Mouse (Mus musculus) natural killer cell, adult 2 months (primary cell): ENCODE results near the gene Rps21.
"Not testable (repeated sequence)": the region's sequence is repeated elsewhere in the genome, so short reads cannot be mapped to it uniquely, and the experiment has no call there.

Experiments
- DNase-seq, 2 experiments: peaks; one replicate each; pipeline ENCODE4 v3.0.0; 2022; ENCODE audit warnings: low spot score in 2 of 2

The Rps21 gene

GRCm38 (mm10) chr2:180259826-180260609 lies 2.8 kb downstream of the Rps21 start:
- not testable (repeated sequence) for DNase-seq

- DNase-seq = no peak
These were observed 3.7 kb downstream of the Rps21 start for GRCm38 (mm10) chr2:180260610-180261480.

DNA sequence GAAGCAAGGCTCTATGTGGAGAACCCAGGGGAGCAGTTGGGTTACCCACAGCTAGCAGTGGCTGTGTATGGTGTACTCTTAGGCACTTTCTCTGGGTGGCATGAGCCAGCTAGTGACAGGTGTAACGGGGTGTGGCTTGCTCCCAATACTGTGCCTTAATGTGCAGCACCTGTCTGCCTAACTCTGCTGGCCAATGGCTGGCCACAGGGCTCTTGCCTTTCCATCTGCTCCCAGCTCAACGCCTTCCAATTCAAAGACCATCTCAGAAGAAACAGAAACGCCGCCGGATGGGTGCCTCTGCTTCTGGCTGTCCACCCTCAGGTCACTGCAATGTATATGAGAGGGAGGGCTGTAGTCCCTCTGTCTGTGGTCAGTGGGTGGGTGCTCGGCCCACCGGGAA lies 4.7 kb downstream of the Rps21 start:
- no peak for DNase-seq

DNA sequence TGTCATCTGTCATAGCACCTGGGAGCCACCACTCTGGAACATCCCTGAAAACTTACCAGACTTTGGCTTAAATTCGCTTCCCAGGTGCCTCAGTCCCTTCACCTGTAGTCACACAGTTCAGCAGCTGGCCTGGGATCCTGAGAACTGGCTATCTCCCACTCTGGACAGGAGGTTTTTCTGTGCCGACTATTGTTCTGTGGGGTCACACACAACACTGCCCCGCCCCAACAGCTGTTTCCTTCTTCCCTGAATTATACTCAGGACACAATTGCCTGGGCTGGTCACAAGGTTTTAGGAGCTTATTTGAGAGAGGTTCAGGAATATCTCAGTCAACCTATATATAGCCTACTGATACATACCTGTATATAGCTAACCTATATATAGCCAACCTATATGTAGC lies 5.3 kb downstream of the Rps21 start:
- DNase-seq = no peak

- no peak for DNase-seq
These were observed 5.7 kb downstream of the Rps21 start for GRCm38 (mm10) chr2:180262891-180263290.

DNA sequence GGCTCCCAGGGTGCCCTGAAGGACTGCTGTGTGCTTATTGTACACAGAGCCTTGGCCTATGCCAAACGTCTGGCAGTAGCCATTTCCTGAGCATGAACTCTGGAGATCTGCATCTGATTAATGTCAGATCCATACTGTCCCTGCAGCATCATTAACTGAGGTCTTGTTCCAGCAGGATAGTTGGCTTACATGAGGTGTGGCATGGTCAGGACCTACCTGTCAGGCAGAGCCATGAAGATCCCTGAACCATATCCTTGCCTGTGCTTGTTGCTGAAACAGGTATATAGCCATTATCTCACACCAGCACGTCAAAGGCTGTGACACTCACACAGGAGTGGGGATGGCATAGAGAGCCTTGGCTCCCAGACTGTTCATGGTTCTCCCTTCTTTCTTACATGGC lies 10.8 kb downstream of the Rps21 start:
- no peak for DNase-seq

DNA sequence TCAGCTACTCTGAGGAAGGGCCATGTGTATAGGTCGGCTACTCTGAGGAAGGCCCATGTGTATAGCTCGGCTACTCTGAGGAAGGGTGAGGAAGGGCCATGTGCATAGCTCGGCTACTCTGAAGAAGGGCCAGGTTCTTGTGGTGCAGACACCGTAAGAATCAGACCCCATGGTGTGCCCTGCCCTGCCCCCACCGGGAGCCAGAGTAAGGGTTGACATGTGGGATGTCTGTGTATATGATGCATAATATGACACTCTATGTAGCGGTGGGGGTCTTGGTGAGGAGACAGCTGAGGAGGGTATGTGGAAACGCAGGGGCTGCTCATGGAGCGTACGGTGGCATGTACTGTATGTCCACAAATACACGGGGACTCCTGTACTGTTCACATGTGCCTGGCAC lies 12.2 kb downstream of the Rps21 start:
- no peak for DNase-seq

- DNase-seq = peak in 1 of 2 experiments; percentile 38
These were observed 13.5 kb downstream of the Rps21 start for GRCm38 (mm10) chr2:180270537-180271255.

GRCm38 (mm10) chr2:180271804-180272395 lies 14.7 kb downstream of the Rps21 start:
- DNase-seq = no peak

GRCm38 (mm10) chr2:180272884-180273321 lies 15.7 kb downstream of the Rps21 start:
- DNase-seq = no peak

DNA sequence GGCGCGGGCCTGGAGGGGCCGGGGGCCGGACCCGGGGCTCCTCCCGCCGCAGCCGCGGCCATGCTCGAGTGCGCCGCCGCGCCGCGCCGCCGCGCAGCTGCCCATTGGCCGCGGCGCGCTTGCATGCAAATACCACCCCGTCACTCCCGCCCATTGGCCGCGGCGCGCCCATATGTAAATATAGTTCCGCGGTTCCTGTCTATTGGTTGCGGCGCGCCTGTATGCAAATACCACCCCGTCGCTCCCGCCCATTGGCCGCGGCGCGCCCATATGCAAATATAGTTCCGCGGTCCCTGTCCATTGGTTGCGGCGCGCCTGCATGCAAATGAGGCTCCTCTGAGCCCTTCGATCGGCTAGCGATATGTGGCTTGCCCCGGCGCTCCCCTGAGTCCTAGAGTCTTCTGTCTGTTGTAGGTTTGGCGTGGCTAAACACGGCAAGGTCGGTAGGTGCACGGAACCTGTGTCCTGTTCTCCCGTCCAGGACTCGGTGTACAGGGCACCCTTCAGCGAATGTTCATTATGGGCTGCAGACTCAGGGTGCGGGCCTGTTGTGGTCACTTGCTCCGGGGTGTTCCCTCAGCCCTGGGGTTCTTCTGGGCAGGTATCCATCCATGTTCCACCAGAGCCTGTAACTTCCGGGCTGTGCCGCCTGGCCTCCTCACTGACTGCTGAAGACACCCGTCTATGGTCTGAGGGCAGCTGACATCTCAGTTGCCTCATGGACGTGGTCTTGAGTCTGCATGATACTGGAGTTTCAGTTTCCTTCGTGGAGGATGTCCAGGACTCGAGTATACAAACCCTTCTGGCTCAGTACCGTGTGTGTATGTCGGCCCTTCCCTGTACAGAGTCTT lies 16.4 kb downstream of the Rps21 start, which contains the start of gene Cables2:
Cables2 (minus strand) TSS at position 103 of the 851 bp plus-strand sequence.
- peak; percentile 90 to 93 for DNase-seq

DNA sequence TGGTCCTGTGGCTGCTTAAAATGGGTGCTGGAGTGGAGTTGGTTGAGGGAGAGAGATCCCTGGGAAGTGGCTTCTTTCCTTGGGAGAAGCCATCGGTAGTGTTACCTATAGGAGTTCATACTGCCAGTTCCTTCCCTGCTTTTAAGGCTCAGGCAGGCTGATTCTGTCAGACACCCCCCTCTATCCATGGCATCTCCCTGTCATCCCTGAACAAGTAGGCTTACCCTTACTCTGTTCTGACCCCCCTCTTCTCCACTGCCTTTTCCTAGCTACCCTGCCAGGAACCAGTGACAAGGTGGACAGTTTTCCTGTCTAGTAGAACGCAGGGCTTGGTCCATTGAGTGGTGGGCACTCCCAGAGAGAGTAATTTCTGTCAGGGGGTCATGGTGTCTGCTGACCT lies 17.3 kb downstream of the Rps21 start:
- no peak for DNase-seq

DNA sequence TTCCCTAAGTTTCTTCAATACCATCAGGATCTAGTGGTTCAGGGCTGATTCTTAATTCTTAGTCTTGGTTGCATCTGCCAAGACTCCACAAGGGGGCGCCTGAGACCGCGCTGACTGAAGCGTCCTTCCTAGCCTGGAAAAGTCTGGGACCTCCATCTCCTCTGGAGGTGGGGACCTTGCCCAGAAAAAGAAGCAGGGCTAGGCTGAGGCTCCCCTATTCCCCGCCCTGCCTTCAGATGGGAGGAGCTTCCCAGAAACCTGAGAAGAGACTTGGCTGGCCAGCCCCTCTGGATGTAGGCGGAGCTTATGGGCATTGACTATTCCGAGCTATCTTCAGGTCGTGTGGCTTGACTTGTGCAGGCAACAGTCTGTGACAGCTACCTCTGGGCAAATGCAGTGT lies 18.7 kb downstream of the Rps21 start:
- peak; percentile 76 to 80 for DNase-seq

- no peak for DNase-seq
These were observed 19.2 kb downstream of the Rps21 start for GRCm38 (mm10) chr2:180276385-180276784.

DNA sequence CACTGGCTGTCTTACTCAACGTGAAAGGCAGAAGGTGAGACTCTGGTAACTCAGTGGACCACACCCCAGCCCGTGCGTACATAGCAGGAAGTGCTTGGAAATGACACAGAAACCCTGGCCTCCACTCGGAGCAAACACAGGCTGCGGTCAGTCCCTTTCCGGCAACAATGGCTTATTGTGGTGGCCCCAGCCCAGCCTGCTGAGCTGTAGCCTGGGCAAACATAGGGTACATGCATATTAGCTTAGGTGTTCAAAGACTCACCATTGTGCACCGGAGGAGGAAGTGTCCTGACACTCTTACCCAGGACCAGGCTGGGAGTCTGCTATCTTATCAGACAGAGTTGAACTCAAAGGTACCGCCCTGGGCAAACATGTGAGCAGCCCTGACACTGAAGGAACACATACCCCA lies 19.7 kb downstream of the Rps21 start:
- peak; percentile 87 to 92 for DNase-seq

GRCm38 (mm10) chr2:180277773-180278320 lies 20.7 kb downstream of the Rps21 start:
- DNase-seq = no peak

DNA sequence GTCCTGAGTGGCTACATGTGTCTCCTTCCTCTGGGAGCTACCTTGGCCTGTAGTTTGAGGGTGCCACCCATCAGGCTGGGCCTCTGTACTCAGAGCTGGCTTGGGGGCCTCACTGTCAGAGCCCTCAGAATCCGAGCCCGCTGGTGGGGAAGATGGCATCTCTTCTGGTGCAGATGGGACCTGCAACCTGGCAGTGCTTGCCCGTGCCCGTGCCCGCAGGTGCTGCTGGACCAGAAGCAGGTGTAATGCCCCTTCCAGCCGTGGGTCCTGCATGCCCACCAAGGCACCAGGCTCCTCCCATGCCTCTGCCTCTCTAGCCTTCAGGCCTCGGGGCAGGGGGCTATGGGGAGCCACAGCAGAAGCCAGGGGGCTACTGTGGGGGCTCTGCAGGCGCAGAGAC lies 22.1 kb downstream of the Rps21 start:
- no peak for DNase-seq

- DNase-seq = no peak
These were observed 31.8 kb downstream of the Rps21 start for GRCm38 (mm10) chr2:180288966-180289365.

- DNase-seq = no peak
These were observed 32.4 kb downstream of the Rps21 start, which contains the start of gene Rbbp8nl for GRCm38 (mm10) chr2:180289440-180290108. Rbbp8nl (minus strand) TSS chr2:180289879.

- DNase-seq = no peak
These were observed 33.3 kb downstream of the Rps21 start for GRCm38 (mm10) chr2:180290503-180290902.
